Mouse (Mus musculus): ENCODE results near the gene Slco3a1. TPM values are rescaled to one million over a fixed set of nuclear protein-coding genes. Genes with fewer than 3 reads are reported as not detected.
A peak's percentile ranks its signal among the peaks of the same experiment; 100 is the strongest.

Slco3a1 gene
- polyA plus RNA-seq, 1 experiment from 2014 or later, result 28.2 TPM

DNA sequence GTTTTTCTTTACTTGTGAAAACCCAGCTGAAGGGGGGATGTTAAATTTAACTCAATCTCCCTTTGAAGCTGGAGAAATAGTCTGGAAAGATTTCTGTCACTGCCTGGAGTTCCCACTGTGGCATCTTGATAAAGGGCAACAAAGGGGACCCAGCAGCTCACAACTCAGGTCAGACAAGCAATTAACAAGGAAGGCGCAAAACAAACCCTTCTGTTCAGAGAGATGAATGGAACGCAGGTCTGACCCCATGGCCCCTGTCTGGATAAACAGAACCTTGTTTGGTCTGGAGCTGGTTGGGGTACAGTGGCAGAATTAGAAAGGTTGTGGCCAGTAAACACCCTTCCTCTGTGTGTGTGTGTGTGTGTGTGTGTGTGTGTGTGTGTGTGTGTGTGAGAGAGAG lies 106.8 kb downstream of the Slco3a1 start:
- ATAC-seq (replicated peaks), result no peak
- Histone ChIP-seq H3K4me3 (no peak overlapping the region), H3K36me3 (replicated peaks) (no peaks in the 10 kb centered on the region), H3K4me2 (no peak overlapping the region), H3K27ac (no peak overlapping the region), H3K9ac (no peak overlapping the region), H3K4me1 (0 out of 2 replicates have a peak, but pooled peaks cover 2% of the 10 kb centered on the region), H3K27me3 (replicated peaks) (no peaks in the 10 kb centered on the region), H3K9me3 (no peaks in the 10 kb centered on the region)
- WGBS, result 8% methylated on average over 2 of the region's 2 CpGs

DNA sequence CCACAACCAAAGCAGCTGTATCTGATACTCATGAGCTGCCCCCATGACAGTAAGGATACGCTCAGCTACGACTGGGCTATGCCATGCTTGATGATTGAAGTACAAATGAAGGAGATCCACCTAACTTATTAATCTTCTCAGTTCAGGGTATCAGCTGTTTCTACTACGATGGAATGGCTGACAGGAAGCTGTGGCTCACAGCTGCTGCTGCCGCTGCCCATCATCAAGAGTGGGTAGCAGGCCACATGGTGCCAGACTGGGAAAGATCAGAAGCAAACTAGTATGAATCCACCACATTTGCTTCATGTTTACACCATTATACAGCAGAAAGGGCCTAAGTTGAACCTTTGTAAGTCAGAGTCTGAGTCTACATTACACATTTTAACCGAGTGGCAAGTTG lies 109.4 kb downstream of the Slco3a1 start:
- Histone ChIP-seq H3K4me2 (no peak overlapping the region), H3K36me3 (replicated peaks) (no peaks in the 10 kb centered on the region), H3K9ac (no peak overlapping the region), H3K4me3 (no peak overlapping the region), H3K27ac (no peak overlapping the region), H3K9me3 (no peaks in the 10 kb centered on the region), H3K4me1 (0 out of 2 replicates have a peak, but pooled peaks cover 2% of the 10 kb centered on the region), H3K27me3 (replicated peaks) (no peaks in the 10 kb centered on the region)
- no peak for ATAC-seq (replicated peaks)
- WGBS, result 76% methylated on average over 5 of the region's 5 CpGs

DNA sequence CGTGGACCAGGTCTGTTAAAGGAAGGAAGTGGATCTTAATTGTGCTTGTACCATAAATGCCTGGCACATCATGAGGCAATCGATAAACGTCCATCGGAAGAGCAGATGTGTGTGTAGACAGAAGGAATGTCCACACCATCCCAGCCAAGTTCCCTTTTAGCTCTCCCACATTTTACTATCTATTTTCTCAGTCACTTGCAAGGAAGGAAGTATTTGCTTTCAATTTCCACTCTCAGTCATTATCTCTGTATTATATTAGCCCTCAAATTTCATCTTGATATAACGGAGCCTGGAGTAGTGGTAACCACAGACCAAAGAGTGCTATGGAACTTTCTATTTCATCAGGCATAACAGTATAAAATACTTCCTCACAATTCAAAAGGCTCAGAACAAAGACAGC lies 112.2 kb downstream of the Slco3a1 start:
- Histone ChIP-seq H3K9me3 (no peaks in the 10 kb centered on the region), H3K9ac (no peak overlapping the region), H3K27me3 (replicated peaks) (no peaks in the 10 kb centered on the region), H3K4me2 (no peak overlapping the region), H3K4me1 (0 out of 2 replicates have a peak, but pooled peaks cover 2% of the 10 kb centered on the region), H3K4me3 (no peak overlapping the region), H3K27ac (no peak overlapping the region), H3K36me3 (replicated peaks) (no peaks in the 10 kb centered on the region)
- WGBS, result 90% methylated on average over 5 of the region's 5 CpGs
- ATAC-seq (replicated peaks), result no peak

DNA sequence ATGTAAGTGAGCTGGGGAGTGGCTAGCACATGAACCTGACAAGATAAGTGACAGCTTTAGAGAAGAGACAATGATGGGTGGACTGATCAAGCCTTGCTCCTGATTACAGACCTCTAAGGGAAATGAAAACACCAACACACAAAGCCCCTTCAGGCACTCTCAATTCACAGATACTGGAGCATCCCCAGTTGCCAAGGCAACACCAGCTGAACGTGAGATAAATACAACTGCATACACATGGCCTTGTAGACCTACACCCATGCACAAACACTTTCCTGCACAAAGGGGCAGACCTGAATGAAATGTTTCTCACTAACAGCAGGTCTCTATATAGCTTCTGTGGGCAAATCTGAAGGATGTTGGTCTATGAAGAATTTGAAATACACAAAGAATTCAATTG lies 117.0 kb downstream of the Slco3a1 start:
- ATAC-seq (replicated peaks), result peak; percentile 79
- Histone ChIP-seq H3K9ac (no peak overlapping the region), H3K36me3 (replicated peaks) (no peaks in the 10 kb centered on the region), H3K27me3 (replicated peaks) (no peaks in the 10 kb centered on the region), H3K9me3 (no peaks in the 10 kb centered on the region), H3K4me1 (0 out of 2 replicates have a peak, but pooled peaks cover 6% of the 10 kb centered on the region), H3K4me3 (no peak overlapping the region), H3K4me2 (no peak overlapping the region), H3K27ac (peak overlapping the region; percentile 31)
- WGBS, result 20% methylated on average over 1 of the region's 1 CpGs

DNA sequence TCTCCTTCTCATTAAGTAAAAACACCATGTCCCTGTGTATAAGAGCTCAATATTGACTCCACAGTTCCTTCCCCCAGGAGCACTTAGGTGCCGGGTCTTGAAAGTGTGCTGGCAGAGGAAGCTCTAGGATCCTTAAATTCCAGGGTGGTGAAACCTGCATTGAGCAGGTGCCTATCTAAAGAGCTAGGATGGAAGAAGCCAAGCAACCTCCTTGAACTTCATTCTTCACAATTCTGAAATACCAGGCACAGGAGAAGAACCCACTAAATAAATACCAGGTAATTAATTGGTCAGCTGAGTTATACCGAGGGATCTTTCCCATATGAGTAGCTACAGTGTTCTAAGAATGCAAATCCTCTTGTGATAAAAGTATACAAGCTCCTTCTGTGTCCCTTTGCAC lies 117.9 kb downstream of the Slco3a1 start:
- no peak overlapping the region for H3K27ac ChIP-seq
- no peaks in the 10 kb centered on the region for H3K9me3 ChIP-seq
- no peaks in the 10 kb centered on the region for H3K27me3 ChIP-seq (replicated peaks)
- H3K4me2 ChIP-seq, result no peak overlapping the region
- 91% methylated on average over 2 of the region's 2 CpGs for WGBS
- H3K4me1 ChIP-seq, result 0 out of 2 replicates have a peak, but pooled peaks cover 6% of the 10 kb centered on the region
- H3K4me3 ChIP-seq, result no peak overlapping the region
- no peak for ATAC-seq (replicated peaks)
- H3K36me3 ChIP-seq (replicated peaks), result no peaks in the 10 kb centered on the region
- H3K9ac ChIP-seq, result no peak overlapping the region

DNA sequence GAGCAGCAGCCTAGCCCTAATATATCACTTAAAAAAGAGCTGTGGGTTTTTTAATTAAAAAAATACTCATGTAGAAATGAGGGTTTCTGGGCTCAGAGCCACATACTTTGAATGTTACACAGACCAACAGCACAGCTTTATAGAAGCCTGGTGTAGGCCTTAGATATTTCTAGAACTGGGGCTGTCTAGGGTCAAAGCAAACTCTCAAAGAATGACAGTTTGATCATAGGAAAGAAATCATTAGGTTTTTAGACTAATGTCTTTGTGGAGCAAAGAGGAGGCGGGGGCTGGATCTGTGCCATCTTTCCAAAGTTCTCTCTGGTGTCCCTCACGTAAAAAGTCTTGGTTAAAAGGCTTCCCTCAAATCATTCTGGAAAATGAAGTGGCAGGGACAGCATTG lies 121.6 kb downstream of the Slco3a1 start:
- Histone ChIP-seq H3K9ac (no peak overlapping the region), H3K27ac (no peak overlapping the region), H3K27me3 (replicated peaks) (no peaks in the 10 kb centered on the region), H3K4me2 (no peak overlapping the region), H3K9me3 (no peaks in the 10 kb centered on the region), H3K4me3 (no peak overlapping the region), H3K4me1 (0 out of 2 replicates have a peak, but pooled peaks cover 6% of the 10 kb centered on the region), H3K36me3 (replicated peaks) (no peaks in the 10 kb centered on the region)
- WGBS, result 83% methylated on average over 2 of the region's 2 CpGs
- ATAC-seq (replicated peaks), result no peak

DNA sequence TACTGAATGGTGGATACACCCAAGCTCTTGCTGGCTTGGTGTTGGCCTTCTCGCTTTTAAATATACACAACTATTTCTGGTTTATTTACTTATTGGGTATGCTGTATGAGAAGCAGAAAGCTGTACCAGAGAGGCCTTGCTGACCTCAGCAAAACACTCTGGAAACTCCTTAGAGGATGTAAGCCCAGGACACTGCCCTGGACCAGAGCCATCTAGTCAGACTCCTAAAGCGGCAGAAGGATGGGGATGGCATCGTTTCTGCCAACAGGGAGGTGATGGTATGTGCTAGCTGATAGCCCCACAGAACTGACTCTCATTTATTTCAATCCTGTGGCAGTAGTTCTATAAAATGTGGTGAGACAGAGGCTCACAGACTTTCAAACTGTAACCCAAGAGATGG lies 125.3 kb downstream of the Slco3a1 start:
- peaks cover 4% of the 10 kb centered on the region; the same call in 1 of the 2 replicates for H3K4me1 ChIP-seq
- H3K27me3 ChIP-seq (replicated peaks), result no peaks in the 10 kb centered on the region
- H3K9ac ChIP-seq, result no peak overlapping the region
- no peak for ATAC-seq (replicated peaks)
- H3K36me3 ChIP-seq (replicated peaks), result no peaks in the 10 kb centered on the region
- 90% methylated on average over 3 of the region's 3 CpGs for WGBS
- no peak overlapping the region for H3K27ac ChIP-seq
- no peak overlapping the region for H3K4me3 ChIP-seq
- no peaks in the 10 kb centered on the region for H3K9me3 ChIP-seq
- H3K4me2 ChIP-seq, result no peak overlapping the region

DNA sequence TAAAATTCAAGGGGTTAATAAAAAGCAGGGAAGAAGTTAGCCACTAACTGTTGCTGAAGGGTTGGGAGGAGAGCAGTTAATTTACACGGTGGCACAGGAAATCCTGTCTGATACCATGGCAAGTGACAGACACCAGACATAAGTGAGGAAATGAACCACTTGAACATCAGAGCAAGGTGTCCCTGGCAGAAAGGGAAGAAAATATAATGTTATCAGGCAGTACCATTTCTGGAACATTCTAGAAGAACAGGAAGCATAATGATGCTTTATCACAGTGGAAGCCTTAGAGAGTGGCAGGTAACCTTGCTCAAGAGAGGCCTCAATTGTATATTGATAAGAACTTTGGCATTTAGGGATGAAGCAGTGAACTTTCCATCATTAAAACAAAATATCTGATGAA lies 127.4 kb downstream of the Slco3a1 start:
- Histone ChIP-seq H3K27ac (no peak overlapping the region), H3K4me3 (no peak overlapping the region), H3K9ac (no peak overlapping the region), H3K27me3 (replicated peaks) (no peaks in the 10 kb centered on the region), H3K9me3 (no peaks in the 10 kb centered on the region), H3K4me2 (no peak overlapping the region), H3K36me3 (replicated peaks) (no peaks in the 10 kb centered on the region), H3K4me1 (peaks cover 17% of the 10 kb centered on the region)
- ATAC-seq (replicated peaks), result no peak
- WGBS, result 82% methylated on average over 1 of the region's 1 CpGs

DNA sequence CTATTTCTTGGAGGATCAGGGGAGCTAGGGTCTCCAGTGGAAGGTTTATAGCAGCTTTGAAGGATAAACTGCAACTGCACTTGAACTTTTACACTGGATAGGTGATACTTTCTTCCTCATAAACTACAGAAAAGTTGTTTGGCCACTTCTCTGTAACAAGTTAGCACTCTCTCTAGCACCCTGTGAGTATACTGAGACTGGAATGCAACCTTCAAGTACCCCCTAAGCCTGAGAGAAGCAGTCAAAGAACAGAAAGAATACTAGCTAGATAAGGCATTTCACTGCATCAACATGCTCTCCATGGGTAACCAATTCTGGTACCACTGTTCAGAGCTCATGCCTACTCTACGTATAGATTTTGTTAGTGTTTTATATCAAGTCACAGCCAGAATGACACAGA lies 128.6 kb downstream of the Slco3a1 start:
- Histone ChIP-seq H3K4me3 (no peak overlapping the region), H3K36me3 (replicated peaks) (no peaks in the 10 kb centered on the region), H3K4me1 (peaks cover 21% of the 10 kb centered on the region), H3K27me3 (replicated peaks) (no peaks in the 10 kb centered on the region), H3K9me3 (no peaks in the 10 kb centered on the region), H3K27ac (no peak overlapping the region), H3K4me2 (no peak overlapping the region), H3K9ac (no peak overlapping the region)
- 92% methylated on average over 1 of the region's 1 CpGs for WGBS
- ATAC-seq (replicated peaks), result no peak

DNA sequence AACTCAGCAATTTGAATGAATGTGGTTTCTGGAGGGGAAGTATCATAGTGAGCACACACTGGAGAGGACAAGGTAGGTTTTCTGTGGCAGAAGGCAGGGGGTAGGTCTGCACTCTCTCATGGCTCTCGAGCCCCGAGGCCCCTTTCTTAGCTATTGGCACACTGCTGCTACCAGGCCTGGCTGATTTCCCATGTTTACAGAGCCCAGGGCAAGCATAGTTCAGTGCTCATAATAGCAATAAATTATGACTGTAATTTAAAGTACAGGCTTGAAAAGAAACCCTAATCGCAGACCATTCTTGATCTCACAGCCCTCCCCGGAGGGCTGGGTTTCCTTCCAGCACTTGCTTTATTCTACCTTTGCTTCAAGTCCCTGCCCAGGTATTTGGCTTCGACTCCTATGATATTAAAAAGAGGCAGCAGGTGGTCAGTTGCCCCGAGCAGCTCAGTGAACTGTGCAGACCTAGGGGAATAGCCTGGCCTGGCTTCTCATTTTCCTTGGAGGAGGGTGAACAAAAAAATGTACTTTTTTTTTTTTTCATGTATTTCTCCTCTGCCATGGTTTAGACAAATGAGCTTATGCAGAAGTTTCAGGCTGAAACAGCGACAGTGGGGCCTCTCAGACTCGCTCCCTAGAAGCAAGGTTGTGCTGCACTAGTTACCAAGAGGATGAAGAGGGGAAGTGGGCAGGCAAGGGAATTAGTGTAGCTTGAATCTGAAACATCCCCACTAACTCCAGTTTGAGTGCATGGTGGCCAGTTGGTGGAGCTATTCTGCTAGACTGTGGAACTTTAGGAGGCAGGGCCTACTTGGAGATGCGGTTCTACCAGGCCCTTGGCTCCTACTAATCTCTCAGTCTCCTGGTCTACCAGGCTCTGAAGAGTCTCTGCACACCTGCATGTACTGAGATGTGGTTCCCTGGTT lies 130.4 kb downstream of the Slco3a1 start:
- ATAC-seq (replicated peaks), result peak; percentile 56
- H3K9me3 ChIP-seq, result no peaks in the 10 kb centered on the region
- peak overlapping the region; percentile 30; the same call in 1 of the 2 replicates for H3K27ac ChIP-seq
- H3K4me3 ChIP-seq, result no peak overlapping the region
- no peaks in the 10 kb centered on the region; the same call in 1 of the 2 replicates for H3K27me3 ChIP-seq (replicated peaks)
- 45% methylated on average over 9 of the region's 9 CpGs for WGBS
- H3K9ac ChIP-seq, result no peak overlapping the region
- no peak overlapping the region for H3K4me2 ChIP-seq
- H3K36me3 ChIP-seq (replicated peaks), result no peaks in the 10 kb centered on the region
- H3K4me1 ChIP-seq, result peaks cover 21% of the 10 kb centered on the region

DNA sequence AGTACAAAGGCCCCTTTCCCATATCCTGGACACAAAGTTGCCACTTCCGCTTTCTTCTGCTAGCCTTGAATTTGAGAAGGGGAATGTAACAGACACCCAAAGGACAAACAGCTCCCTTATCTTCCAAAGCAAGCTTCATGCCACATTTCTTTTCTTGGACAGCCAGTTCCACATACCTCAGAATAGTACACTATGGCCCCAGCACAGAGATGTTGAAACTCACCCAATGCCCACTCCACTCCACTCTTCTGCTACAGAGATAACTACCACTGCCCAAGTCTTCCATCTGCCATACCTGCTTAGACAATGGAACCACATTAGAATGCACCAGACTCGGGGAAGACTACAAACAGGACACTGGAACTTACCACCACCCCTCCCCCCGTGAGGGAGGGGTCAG lies 131.3 kb downstream of the Slco3a1 start:
- Histone ChIP-seq H3K4me3 (no peak overlapping the region), H3K9me3 (no peaks in the 10 kb centered on the region)
- 76% methylated on average over 3 of the region's 3 CpGs for WGBS

DNA sequence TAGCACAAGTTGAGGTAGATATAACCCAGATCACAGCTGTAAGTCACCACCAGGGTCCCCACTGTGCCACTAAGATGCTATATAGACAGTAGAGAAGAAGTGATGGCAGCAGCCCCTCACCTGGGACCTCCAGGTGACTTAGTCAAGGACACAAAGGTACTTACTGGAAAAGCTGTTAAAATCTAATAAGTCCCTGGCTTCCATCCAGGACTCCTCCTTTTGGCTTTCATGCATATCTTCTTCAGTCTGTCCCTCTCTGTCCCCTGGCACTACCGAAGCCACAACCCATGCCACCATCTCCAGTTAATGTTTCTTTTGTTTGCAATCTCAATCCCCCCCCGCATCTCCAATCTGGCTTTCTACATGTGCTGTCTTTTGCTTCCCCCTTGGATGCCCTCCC lies 131.8 kb downstream of the Slco3a1 start:
- Histone ChIP-seq H3K27ac (no peak overlapping the region), H3K9me3 (no peaks in the 10 kb centered on the region), H3K4me3 (no peak overlapping the region), H3K9ac (no peak overlapping the region), H3K4me1 (peaks cover 21% of the 10 kb centered on the region), H3K4me2 (no peak overlapping the region), H3K36me3 (replicated peaks) (no peaks in the 10 kb centered on the region), H3K27me3 (replicated peaks) (no peaks in the 10 kb centered on the region; the same call in 1 of the 2 replicates)
- no peak for ATAC-seq (replicated peaks)
- WGBS, result 81% methylated on average over 2 of the region's 2 CpGs

More for the DNA sequence above, 131.3 kb downstream of the Slco3a1 start:
- no peak overlapping the region for H3K27ac ChIP-seq
- H3K4me2 ChIP-seq, result no peak overlapping the region
- no peaks in the 10 kb centered on the region; the same call in 1 of the 2 replicates for H3K27me3 ChIP-seq (replicated peaks)
- no peak overlapping the region for H3K9ac ChIP-seq
- H3K4me1 ChIP-seq, result peaks cover 21% of the 10 kb centered on the region
- no peak for ATAC-seq (replicated peaks)
- no peaks in the 10 kb centered on the region for H3K36me3 ChIP-seq (replicated peaks)

DNA sequence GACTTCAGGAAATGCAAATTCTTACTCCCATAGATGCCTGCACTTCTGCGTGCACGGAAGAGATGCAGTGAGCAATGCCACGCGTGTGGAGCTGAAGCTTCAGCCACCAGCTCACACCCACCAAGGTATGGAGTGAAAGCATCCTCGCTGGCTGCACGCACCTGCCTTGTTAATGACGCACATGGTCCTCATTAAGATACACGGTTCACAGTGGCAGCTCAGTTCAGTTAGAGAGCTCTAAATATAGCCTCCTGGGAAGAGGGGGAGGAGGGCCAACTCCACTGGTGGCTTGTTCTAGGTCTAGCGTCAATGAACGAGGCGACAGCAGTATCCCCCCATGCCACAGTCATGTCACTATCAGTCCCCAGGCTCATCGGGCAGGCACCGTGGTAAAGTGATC lies 132.6 kb downstream of the Slco3a1 start:
- no peaks in the 10 kb centered on the region for H3K9me3 ChIP-seq
- H3K27me3 ChIP-seq (replicated peaks), result no peaks in the 10 kb centered on the region; the same call in 1 of the 2 replicates
- H3K36me3 ChIP-seq (replicated peaks), result no peaks in the 10 kb centered on the region
- H3K4me2 ChIP-seq, result no peak overlapping the region
- WGBS, result 65% methylated on average over 13 of the region's 13 CpGs
- H3K4me1 ChIP-seq, result peaks cover 21% of the 10 kb centered on the region
- no peak; the same call in 1 of the 2 replicates for ATAC-seq (replicated peaks)
- H3K4me3 ChIP-seq, result no peak overlapping the region
- H3K27ac ChIP-seq, result no peak overlapping the region
- no peak overlapping the region for H3K9ac ChIP-seq

Measured in midbrain, embryonic 15.5 days (tissue).